Mouse (Mus musculus): ENCODE results near the gene Zdhhc6.

DNA sequence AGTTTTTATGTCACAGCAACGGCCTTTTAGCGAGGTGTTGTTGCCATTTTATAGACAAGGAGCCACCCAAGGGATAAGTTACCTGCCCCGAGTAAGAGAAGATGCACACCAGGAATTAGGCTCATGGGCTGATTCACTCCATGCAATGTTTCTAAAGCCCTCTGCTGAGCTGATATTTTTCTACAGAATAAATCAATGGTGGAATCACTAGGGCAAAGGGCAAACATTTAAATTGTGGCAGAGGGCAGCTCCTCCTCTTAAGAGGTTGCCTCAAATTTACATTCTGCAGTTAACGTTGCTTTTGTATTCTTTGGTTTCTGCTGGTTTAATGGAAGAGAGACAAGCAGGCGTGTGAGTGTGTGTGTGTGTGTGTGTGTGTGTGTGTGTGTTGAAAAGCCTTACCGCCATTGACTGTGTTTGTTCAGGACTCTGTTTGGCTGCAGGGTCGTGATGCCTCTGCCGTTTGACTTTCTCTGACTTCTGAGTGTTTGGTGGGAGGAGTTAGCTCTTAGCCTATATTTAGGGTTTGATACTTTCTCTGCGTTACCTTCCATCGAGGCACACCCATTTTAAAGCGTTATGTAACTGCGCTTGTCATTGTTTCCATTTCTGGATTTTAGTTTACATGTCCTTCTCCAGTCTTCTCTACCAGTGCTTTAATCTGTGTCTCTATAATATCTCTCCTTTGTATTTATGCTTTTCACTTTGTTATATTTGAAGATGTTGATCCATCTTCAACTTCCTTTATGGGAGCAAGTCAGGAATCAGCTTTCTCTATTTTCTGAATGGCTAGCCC, 55.2 kb downstream of the Zdhhc6 start:
- TF ChIP-seq CTCF (conservative IDR thresholded peaks at IDR 0.05; ENCODE audit: insufficient read depth, insufficient read length, low read depth, low read length) (no peak), POLR2A (IDR thresholded peaks at IDR 0.05; ENCODE audit: low read depth, low read length) (no peak)

Measured in kidney, adult 2 months (tissue).